Mouse (Mus musculus) megakaryocyte, adult 5-6 weeks (primary cell): ENCODE measurements around the gene Gm5152. TPM values are rescaled to one million over a fixed set of nuclear protein-coding genes. Genes with fewer than 3 reads are reported as not detected.
"Not testable (repeated sequence)": the region's sequence is repeated elsewhere in the genome, so short reads cannot be mapped to it uniquely, and the experiment has no call there.

Experiments
- ATAC-seq: 2 replicates; pipeline ENCODE4 v1.8.0; 2016; ENCODE audit warnings: mild to moderate bottlenecking, inconsistent platforms; ENCODE audit not compliant: poor library complexity, severe bottlenecking
- total RNA-seq, 2 experiments: library from RNA; stranded (forward) in 1 of 2; stranded (reverse) in 1 of 2; fragments of 153-499, 151-499 nt in 1 of 2; fragments of 221-1000, 200-1000 nt in 1 of 2; gene quantifications; 2 replicates each; pipeline versions ENCODE4 v1.2.3 to v1.2.4; 2015 to 2017

Gene Gm5152
- not detected in 2 replicates for total RNA-seq (2015)
- total RNA-seq (2017) = not detected in 2 replicates

GRCm38 (mm10) chr5:10246426-10246825 is at the start of gene Gm5152:
Gene Gm5152 (minus strand): TSS chr5:10246526.
- not testable (repeated sequence) for ATAC-seq

GRCm38 (mm10) chr5:10254768-10255167 is 8.4 kb upstream of the Gm5152 start:
- not testable (repeated sequence) for ATAC-seq

- not testable (repeated sequence) for ATAC-seq
Measured at GRCm38 (mm10) chr5:10245770-10246169, 556 bp downstream of the Gm5152 start.

DNA sequence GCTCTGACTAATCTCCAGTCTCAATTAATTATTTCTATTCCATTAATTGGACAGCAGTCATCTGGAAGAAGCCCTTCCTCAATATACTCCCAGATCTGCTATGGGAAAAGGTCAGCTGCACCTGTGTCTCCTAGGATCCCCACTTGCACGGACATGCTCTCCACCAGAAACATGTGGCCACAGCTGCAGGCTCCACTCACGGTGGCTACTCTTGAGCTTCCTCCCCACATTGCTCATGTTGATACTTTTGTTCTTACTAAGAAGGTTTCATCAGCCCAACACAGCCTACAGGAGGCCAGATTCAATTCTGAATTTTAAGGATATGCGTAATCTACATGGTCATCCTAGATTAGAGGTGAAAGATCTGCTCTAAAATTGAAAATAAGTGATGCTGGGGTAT is 5.9 kb downstream of the Gm5152 start:
- ATAC-seq = not testable (repeated sequence)

- ATAC-seq = no peak
Measured at GRCm38 (mm10) chr5:10220317-10220716, 26.0 kb downstream of the Gm5152 start.

GRCm38 (mm10) chr5:10203067-10203466 is 43.3 kb downstream of the Gm5152 start:
- ATAC-seq = no peak

DNA sequence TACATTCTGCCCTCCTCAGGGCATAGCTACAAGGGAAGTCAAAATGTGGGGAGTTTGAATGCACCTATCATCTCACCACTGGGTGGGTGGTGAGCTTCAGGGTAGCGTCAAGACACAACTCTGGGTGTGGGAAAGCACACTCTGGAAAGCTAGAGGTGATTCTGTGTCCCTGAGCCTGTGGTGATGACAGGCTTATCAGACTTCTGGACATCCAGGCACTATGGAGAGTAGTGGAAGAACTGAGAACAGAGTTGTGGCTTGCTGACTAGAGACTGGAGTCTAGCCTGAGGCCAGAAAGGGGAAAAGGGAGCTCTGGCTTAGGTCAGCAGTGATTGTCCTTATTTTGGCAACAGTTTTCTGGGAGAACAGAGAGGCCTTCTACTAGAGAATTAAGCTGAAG is 49.4 kb downstream of the Gm5152 start:
- no peak for ATAC-seq
